13 mouse cellular contexts compared by ENCODE assay signal in the genomic region with DNA sequence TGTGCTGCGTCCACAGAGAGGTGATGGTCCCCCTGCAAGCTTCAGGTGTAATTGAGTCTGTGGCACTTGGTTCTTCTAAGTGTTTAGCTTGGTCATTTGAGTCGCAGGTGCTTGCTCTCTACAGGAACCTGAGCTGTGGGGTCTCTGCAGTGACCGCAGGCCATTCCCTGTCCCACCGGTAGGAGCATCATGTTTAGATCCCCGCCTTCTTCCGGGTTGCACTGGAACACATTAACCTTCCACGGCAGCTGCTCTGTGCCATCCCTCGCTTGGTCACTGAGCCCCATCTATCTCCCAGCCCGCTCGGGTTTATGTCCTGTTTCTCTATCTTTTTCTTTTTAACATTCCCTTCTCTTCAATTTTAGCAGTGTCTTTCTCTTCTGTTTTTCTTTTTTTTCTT.
"Had no signal": no experiment of that assay in that cellular context is flagged by ENCODE, and none has a peak within 500 bp of the region (broad histone marks: within the 10 kb centered on the region; RNA-seq: fewer than 3 reads in every experiment).

No protein-coding gene starts in this region.

- H3K27me3 ChIP-seq: midbrain, embryonic 15.5 days; neural tube, embryonic 12.5 days had no signal

- H3K4me3 ChIP-seq: left cerebral cortex, adult 2 months; limb, embryonic 10.5 days; liver, embryonic 15.5 days; megakaryocyte, embryonic 14.5 days; midbrain, embryonic 15.5 days; neural tube, embryonic 12.5 days had no signal

- H3K9me3 ChIP-seq: limb, embryonic 10.5 days; liver, embryonic 15.5 days; megakaryocyte, embryonic 14.5 days; midbrain, embryonic 15.5 days; neural tube, embryonic 12.5 days had no signal

- H3K4me2 ChIP-seq: liver, embryonic 11.5 days; liver, embryonic 15.5 days; midbrain, embryonic 11.5 days; midbrain, embryonic 15.5 days; neural tube, embryonic 12.5 days had no signal

- ATAC-seq: midbrain, embryonic 15.5 days had no signal

- H3K27ac ChIP-seq: left cerebral cortex, adult 2 months; limb, embryonic 10.5 days; liver, embryonic 15.5 days; macrophage; midbrain, embryonic 15.5 days; neural tube, embryonic 12.5 days; stomach, postnatal 0 days had no signal

- H3K36me3 ChIP-seq: limb, embryonic 10.5 days; liver, embryonic 15.5 days; midbrain, embryonic 15.5 days; neural tube, embryonic 12.5 days had no signal

- H3K9ac ChIP-seq: liver, embryonic 15.5 days; midbrain, embryonic 15.5 days; neural tube, embryonic 12.5 days had no signal

- H3K4me1 ChIP-seq: liver, embryonic 15.5 days; midbrain, embryonic 15.5 days; neural tube, embryonic 12.5 days had no signal

- DNase-seq: lung, adult 2 months; lung, postnatal 10 days; right cerebral cortex, postnatal 14 days had no signal
